Mouse (Mus musculus) left cerebral cortex, adult 2 months (tissue): ENCODE results near the gene Dapk1. TPM values are rescaled to one million over a fixed set of nuclear protein-coding genes. Genes with fewer than 3 reads are reported as not detected.
A peak's percentile ranks its signal among the peaks of the same experiment; 100 is the strongest.

Experiments
- DNase-seq, 2 experiments: peaks; one replicate each; pipeline ENCODE4 v3.0.0; 2021 to 2022; ENCODE audit warnings: low spot score in 2 of 2, mixed read lengths in 1 of 2; ENCODE audit errors: extremely low spot score in 1 of 2
- H3K27ac ChIP-seq: fragments of 200-600 bp; 2 replicates; pipeline ENCODE4 v1.8.1; 2022
- H3K4me3 ChIP-seq: fragments of 200-600 bp; 2 replicates; pipeline ENCODE4 v1.8.1; 2022
- CTCF ChIP-seq: fragments of 200-600 bp; IDR thresholded peaks from 2 replicates; pipeline ENCODE4 v1.8.1; 2022; ENCODE audit warnings: antibody characterized with exemption, mild to moderate bottlenecking, moderate library complexity
- intact Hi-C: fragments of 180-260 bp; cut with DNase I; formaldehyde crosslinking; loops from one replicate; pipeline ENCODE4 v1.15.1; 2025
- total RNA-seq, 2 experiments: library from RNA; stranded (reverse); gene quantifications; 2 replicates each; pipeline ENCODE4 v1.2.3; 2021

The Dapk1 gene
- total RNA-seq, 2 experiments from 2014 or later: 101 to 105 TPM

DNA sequence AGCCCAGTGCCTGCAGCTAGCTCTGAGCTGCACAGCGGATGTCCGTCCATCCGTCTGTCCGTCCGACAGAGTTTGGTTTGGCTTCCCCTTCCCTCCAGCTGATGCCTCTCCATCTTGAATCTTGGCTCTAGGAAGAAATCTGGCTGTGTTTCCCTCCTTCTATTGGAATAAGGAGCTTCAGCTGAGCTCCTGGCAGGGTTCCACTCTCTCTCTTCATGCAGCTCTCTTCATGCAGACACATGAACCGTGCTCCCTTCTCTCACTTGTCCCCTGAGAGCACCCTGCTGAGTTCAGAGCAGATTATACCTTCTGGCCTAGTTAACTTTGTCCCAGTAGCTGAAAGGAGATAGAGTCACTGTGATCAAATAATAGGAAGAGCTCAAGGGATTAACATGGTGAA, 83.5 kb downstream of the Dapk1 start:
- intact Hi-C loops: loop anchor here (5.0 kb wide), 2 partner anchors 52 to 208 kb away; no protein-coding TSS in a partner anchor
- Histone ChIP-seq H3K4me3 (no peak overlapping the region), H3K27ac (peak overlapping the region; percentile 83)
- TF ChIP-seq CTCF: no peak
- DNase-seq: no peak

DNA sequence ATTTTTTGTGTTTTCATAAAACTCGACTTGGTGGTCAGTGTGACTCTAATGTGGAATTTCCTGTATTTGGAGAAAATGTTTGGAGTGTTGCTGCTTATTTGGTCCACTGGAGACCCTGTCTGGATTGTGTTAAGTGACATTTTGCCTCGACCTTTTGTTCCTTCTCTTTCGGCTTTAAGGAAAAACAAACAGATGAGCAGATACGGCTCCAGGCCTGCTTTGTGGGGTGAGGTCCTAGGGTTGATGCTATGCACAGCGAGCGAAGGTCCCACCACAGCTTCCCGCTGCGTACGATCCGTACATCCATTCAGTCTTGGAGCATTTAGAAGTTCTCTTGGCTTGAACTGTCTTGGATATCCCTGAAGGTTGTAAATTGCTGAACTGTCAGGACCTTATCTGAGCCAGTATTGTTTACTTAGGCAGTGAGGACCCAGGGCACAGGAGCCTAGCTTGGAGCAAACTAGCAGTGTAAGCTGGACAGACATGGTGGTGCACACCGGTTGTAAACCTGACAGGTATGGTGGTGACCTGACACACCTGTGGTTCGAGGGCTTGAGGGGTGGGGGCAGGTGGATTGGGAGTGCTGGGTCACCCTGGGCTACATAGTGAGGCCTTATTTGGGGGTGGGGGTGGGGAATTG, 84.4 kb downstream of the Dapk1 start:
- intact Hi-C loops: loop anchor here (5.0 kb wide), 2 partner anchors 51 to 209 kb away; no protein-coding TSS in a partner anchor
- no peak overlapping the region for H3K27ac ChIP-seq
- TF ChIP-seq CTCF: no peak

GRCm38 (mm10) chr13:60686967-60687366, 85.2 kb downstream of the Dapk1 start:
- intact Hi-C loops: loop anchor here (5.0 kb wide), 2 partner anchors 50 to 210 kb away; no protein-coding TSS in a partner anchor
- DNase-seq: peak; percentile 52 to 62
- H3K4me3 ChIP-seq: no peak overlapping the region
- no peak for TF ChIP-seq CTCF
- peak overlapping the region; percentile 80 for H3K27ac ChIP-seq

More for the DNA sequence above, 84.4 kb downstream of the Dapk1 start:
- DNase-seq: no peak
- H3K4me3 ChIP-seq: no peak overlapping the region

DNA sequence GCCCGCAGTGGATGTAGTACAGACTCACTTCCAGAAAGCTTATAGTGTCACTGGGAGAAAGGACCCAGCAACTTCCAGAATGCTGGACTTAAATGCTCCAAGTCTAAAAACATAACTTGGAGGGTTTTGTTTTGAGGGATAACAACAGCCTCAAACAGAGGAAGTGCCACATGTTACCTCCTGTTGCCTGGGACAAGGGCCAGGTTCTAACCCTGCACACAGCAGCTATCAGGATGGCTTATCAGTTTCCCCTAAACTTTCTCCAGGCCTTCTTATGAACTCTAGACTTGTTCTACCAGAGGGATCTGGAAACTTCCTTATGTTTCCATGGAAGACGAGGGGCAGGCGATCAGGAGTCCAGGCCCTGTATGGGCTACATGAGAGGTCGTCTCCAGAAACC, 85.7 kb downstream of the Dapk1 start:
- TF ChIP-seq CTCF: no peak
- intact Hi-C loops: loop anchor here (5.0 kb wide), 2 partner anchors 50 to 210 kb away; no protein-coding TSS in a partner anchor
- no peak for DNase-seq
- no peak overlapping the region for H3K4me3 ChIP-seq
- H3K27ac ChIP-seq: peak overlapping the region; percentile 80

- Histone ChIP-seq H3K4me3 (no peak overlapping the region), H3K27ac (peak overlapping the region; percentile 47)
- no peak for DNase-seq
- no peak for TF ChIP-seq CTCF
- intact Hi-C loops: loop anchor here (5.0 kb wide), 2 partner anchors 49 to 211 kb away; no protein-coding TSS in a partner anchor
Observed at GRCm38 (mm10) chr13:60687891-60688290, 86.1 kb downstream of the Dapk1 start.

DNA sequence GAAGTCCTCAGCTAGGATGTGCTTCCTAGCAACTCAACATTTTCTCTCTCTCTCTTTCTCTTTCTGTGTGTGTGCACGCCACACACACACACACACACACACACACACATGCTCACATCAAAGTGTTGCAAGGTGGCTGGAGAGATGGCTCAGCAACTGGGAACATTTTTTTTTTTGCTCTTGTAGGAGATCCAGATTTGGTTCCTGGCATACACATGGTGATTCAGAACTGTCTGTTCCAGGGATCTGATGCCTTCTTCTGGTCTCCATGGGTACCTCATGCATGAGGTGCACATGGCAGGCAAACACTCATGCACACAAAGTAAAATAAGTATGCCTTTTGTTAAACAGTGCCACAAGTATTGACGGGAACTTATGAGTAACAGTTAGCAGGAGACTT, 89.2 kb downstream of the Dapk1 start:
- intact Hi-C loops: loop anchor here (5.0 kb wide), 1 partner anchor 89 kb away; the partner anchor contains the start of gene Dapk1
- no peak for DNase-seq
- peak overlapping the region; percentile 37; the same call in 1 of the 2 replicates for H3K27ac ChIP-seq
- H3K4me3 ChIP-seq: no peak overlapping the region
- peak; percentile 7; the same call in 1 of the 2 replicates for TF ChIP-seq CTCF

DNA sequence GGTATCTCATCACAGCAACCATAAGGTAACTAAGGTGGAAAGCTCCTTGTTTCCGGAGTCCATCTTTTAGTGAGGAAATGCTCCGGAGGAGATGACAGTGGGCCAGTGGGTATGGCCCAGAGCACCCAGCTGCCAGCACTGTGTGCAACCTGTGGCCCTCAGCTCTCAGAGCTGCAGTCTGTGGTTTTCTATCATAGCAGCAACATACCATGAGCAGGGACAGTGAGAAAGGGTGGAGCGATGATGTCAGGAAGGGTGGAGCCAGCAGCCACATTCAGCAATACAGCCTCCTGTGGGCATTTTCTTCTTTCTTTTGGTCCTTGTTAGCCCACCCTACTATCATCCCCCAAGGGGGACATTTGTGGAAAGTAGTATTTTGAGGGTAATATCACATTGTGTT, 90.2 kb downstream of the Dapk1 start:
- intact Hi-C loops: loop anchor here (5.0 kb wide), 1 partner anchor 90 kb away; the partner anchor contains the start of gene Dapk1
- Histone ChIP-seq H3K4me3 (no peak overlapping the region), H3K27ac (no peak overlapping the region)
- TF ChIP-seq CTCF: no peak
- DNase-seq: no peak

- H3K27ac ChIP-seq: no peak overlapping the region; the same call in 1 of the 2 replicates
- H3K4me3 ChIP-seq: no peak overlapping the region
- no peak for TF ChIP-seq CTCF
- peak in 1 of 2 experiments; percentile 5 for DNase-seq
- intact Hi-C loops: no loop called here
Observed at GRCm38 (mm10) chr13:60695186-60695980, 93.6 kb downstream of the Dapk1 start.

- intact Hi-C loops: no loop called here
- Histone ChIP-seq H3K4me3 (no peak overlapping the region), H3K27ac (peak overlapping the region; percentile 16; the same call in 1 of the 2 replicates)
- DNase-seq: no peak
- TF ChIP-seq CTCF: no peak
Observed at GRCm38 (mm10) chr13:60696323-60696722, 94.6 kb downstream of the Dapk1 start.

DNA sequence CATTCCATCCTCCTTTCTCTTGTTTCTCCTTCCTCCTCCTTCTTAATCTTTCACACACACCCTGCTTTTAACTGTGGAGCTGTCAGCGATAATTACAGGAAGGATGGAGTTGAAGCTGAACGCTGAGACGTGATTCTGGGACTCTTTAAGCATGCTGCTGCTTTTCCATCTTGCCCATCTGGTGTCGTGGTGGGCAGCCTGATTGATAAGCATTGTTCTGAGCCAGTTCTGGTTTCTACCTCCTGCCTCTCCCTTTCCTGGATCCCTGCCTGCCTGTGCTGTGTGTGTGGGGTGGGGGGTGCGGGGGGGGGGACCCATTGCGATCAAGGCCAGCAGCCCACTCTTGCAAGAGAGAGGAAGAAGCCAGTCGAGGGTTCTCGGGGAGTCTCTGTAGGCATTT, 95.0 kb downstream of the Dapk1 start:
- intact Hi-C loops: no loop called here
- peak overlapping the region; percentile 16; the same call in 1 of the 2 replicates for H3K27ac ChIP-seq
- no peak for TF ChIP-seq CTCF
- no peak for DNase-seq
- H3K4me3 ChIP-seq: no peak overlapping the region

GRCm38 (mm10) chr13:60698021-60698420, 96.3 kb downstream of the Dapk1 start:
- DNase-seq: no peak
- TF ChIP-seq CTCF: no peak
- Histone ChIP-seq H3K4me3 (no peak overlapping the region), H3K27ac (no peak overlapping the region)
- intact Hi-C loops: no loop called here

DNA sequence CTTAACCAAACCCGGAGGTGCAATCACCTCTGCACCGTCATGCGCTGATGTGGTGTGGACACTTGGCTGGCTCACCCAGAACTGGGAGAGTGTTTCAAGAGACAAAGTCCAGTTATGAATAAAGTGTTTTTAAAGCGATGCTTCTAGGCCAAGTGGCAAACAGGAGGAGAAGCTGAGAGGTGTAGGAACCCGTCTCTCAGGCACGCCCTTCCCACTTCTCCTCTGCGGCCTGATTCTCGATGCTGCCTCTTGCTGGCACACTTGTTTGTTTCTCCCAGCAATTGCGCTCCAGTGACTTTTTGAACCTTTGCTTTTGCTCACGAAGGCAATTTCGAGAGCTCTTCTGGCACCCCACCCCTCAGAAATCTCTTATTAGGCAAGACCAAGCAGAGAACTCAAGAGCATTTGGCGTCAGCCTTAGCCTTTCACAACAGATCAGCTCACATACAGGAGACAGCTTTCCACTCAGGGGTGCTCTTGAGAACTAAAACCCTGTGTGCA, 100.0 kb downstream of the Dapk1 start:
- DNase-seq: no peak
- intact Hi-C loops: no loop called here
- no peak for TF ChIP-seq CTCF
- Histone ChIP-seq H3K4me3 (no peak overlapping the region), H3K27ac (no peak overlapping the region)
